Mouse (Mus musculus): Measurements from ENCODE around the gene Krtap6-5. TPM values are rescaled to one million over a fixed set of nuclear protein-coding genes. Genes with fewer than 3 reads are reported as not detected.
"Not testable (repeated sequence)": the region's sequence is repeated elsewhere in the genome, so short reads cannot be mapped to it uniquely, and the experiment has no call there.

Krtap6-5 gene
- not detected for polyA plus RNA-seq (2021)

- ChIA-PET POLR2A (no interaction called here), CTCF (no interaction called here)
- H3K27me3 ChIP-seq, result no peaks in the 10 kb centered on the region
- TF ChIP-seq CTCF (IDR thresholded peaks at IDR 0.05), result no peak
- in situ Hi-C loops (cut with MboI; ENCODE audit: low pct_unique_long_range_greater_than_20kb), result no loop called here
- no peak for ATAC-seq
- no peak for DNase-seq (ENCODE audit: low read depth, low spot score)
These were observed at the start of gene Krtap6-5 for GRCm38 (mm10) chr16:89047783-89048182. TSS of gene Krtap6-5 (minus strand) at chr16:89047883.

GRCm38 (mm10) chr16:89071041-89071440 is 23.4 kb upstream of the Krtap6-5 start:
- ATAC-seq; DNase-seq (ENCODE audit: low read depth, low spot score); POLR2A ChIA-PET; H3K27me3 ChIP-seq; CTCF ChIA-PET; in situ Hi-C loops (cut with MboI; ENCODE audit: low pct_unique_long_range_greater_than_20kb): not testable (repeated sequence)

- CTCF ChIA-PET; POLR2A ChIA-PET; ATAC-seq; H3K27me3 ChIP-seq; in situ Hi-C loops (cut with MboI; ENCODE audit: low pct_unique_long_range_greater_than_20kb); DNase-seq (ENCODE audit: low read depth, low spot score): not testable (repeated sequence)
These were observed 16.2 kb upstream of the Krtap6-5 start, which contains the start of gene 1110025L11Rik for GRCm38 (mm10) chr16:89063902-89064301. TSS of gene 1110025L11Rik (minus strand) at chr16:89064002.

- DNase-seq (ENCODE audit: low read depth, low spot score); H3K27me3 ChIP-seq; POLR2A ChIA-PET; in situ Hi-C loops (cut with MboI; ENCODE audit: low pct_unique_long_range_greater_than_20kb); ATAC-seq; CTCF ChIA-PET: not testable (repeated sequence)
These were observed 6.3 kb downstream of the Krtap6-5 start, which contains the start of gene Gm10228 for GRCm38 (mm10) chr16:89041372-89041771. TSS of gene Gm10228 (minus strand) at chr16:89041472.

- in situ Hi-C loops (cut with MboI; ENCODE audit: low pct_unique_long_range_greater_than_20kb); DNase-seq (ENCODE audit: low read depth, low spot score); ATAC-seq; POLR2A ChIA-PET; H3K27me3 ChIP-seq: not testable (repeated sequence)
- CTCF ChIA-PET, result interaction anchor here (1.1 kb wide), 1 partner anchor 26 kb away, joined by 3 read pairs; no protein-coding TSS in a partner anchor
These were observed 16.3 kb downstream of the Krtap6-5 start, which contains the start of gene Krtap6-1 for GRCm38 (mm10) chr16:89031399-89031798. TSS of gene Krtap6-1 (plus strand) at chr16:89031699.

- POLR2A ChIA-PET; ATAC-seq; DNase-seq (ENCODE audit: low read depth, low spot score); in situ Hi-C loops (cut with MboI; ENCODE audit: low pct_unique_long_range_greater_than_20kb); H3K27me3 ChIP-seq; CTCF ChIA-PET: not testable (repeated sequence)
These were observed 32.7 kb downstream of the Krtap6-5 start, which contains the start of gene Gm10229 for GRCm38 (mm10) chr16:89014984-89015383. TSS of gene Gm10229 (plus strand) at chr16:89015284.

- H3K27me3 ChIP-seq, result no peaks in the 10 kb centered on the region
- TF ChIP-seq CTCF (IDR thresholded peaks at IDR 0.05), result no peak
- ATAC-seq, result no peak
- ChIA-PET CTCF (no interaction called here), POLR2A (no interaction called here)
- no peak for DNase-seq (ENCODE audit: low read depth, low spot score)
- in situ Hi-C loops (cut with MboI; ENCODE audit: low pct_unique_long_range_greater_than_20kb), result no loop called here
These were observed 33.7 kb downstream of the Krtap6-5 start for GRCm38 (mm10) chr16:89013973-89014372.

- POLR2A ChIA-PET, result no interaction called here
- DNase-seq (ENCODE audit: low read depth, low spot score), result no peak
- no peak for ATAC-seq
- TF ChIP-seq CTCF (IDR thresholded peaks at IDR 0.05), result no peak
- H3K27me3 ChIP-seq, result no peaks in the 10 kb centered on the region
- in situ Hi-C loops (cut with MboI; ENCODE audit: low pct_unique_long_range_greater_than_20kb), result no loop called here
- CTCF ChIA-PET, result no interaction called here
These were observed 37.0 kb downstream of the Krtap6-5 start, which contains the start of gene Krtap22-2 for GRCm38 (mm10) chr16:89010659-89011058. TSS of gene Krtap22-2 (minus strand) at chr16:89010759.

Other genes with a start within 250 kb of the Krtap6-5 start
- gene Gm20741, start 235.7 kb downstream of the Krtap6-5 start, polyA plus RNA-seq (2021), result not detected
- not detected for gene Krtap15, start 227.7 kb downstream of the Krtap6-5 start, polyA plus RNA-seq (2021)
- gene Krtap14, start 221.7 kb downstream of the Krtap6-5 start, polyA plus RNA-seq (2021), result not detected
- gene Krtap19-1, start 178.5 kb downstream of the Krtap6-5 start, polyA plus RNA-seq (2021), result not detected
- gene Krtap19-2, start 173.6 kb downstream of the Krtap6-5 start, polyA plus RNA-seq (2021), result not detected
- not detected for gene Krtap19-3, start 169.8 kb downstream of the Krtap6-5 start, polyA plus RNA-seq (2021)
- gene Krtap19-4, start 162.8 kb downstream of the Krtap6-5 start, polyA plus RNA-seq (2021), result not detected
- gene Krtap19-5, start 151.4 kb downstream of the Krtap6-5 start, polyA plus RNA-seq (2021), result not detected
- gene Krtap19-9b, start 115.6 kb downstream of the Krtap6-5 start, polyA plus RNA-seq (2021), result not detected
- gene Krtap16-3, start 85.0 kb downstream of the Krtap6-5 start, polyA plus RNA-seq (2021), result not detected
- not detected for gene Krtap22-2, start 37.1 kb downstream of the Krtap6-5 start, polyA plus RNA-seq (2021)
- gene Gm10229, start 32.6 kb downstream of the Krtap6-5 start, polyA plus RNA-seq (2021), result not detected
- gene Krtap6-1, start 16.2 kb downstream of the Krtap6-5 start, polyA plus RNA-seq (2021), result not detected
- not detected for gene Gm10228, start 6.4 kb downstream of the Krtap6-5 start, polyA plus RNA-seq (2021)
- not detected for gene 1110025L11Rik, start 16.1 kb upstream of the Krtap6-5 start, polyA plus RNA-seq (2021)
- not detected for gene Krtap6-3, start 36.1 kb upstream of the Krtap6-5 start, polyA plus RNA-seq (2021)
- gene Gm6358, start 93.0 kb upstream of the Krtap6-5 start, polyA plus RNA-seq (2021), result not detected
- not detected for gene Gm10061, start 103.2 kb upstream of the Krtap6-5 start, polyA plus RNA-seq (2021)
- gene Gm9789, start 110.1 kb upstream of the Krtap6-5 start, polyA plus RNA-seq (2021), result not detected
- gene Gm7735, start 121.6 kb upstream of the Krtap6-5 start, polyA plus RNA-seq (2021), result not detected
- gene 1110057P08Rik, start 126.9 kb upstream of the Krtap6-5 start, polyA plus RNA-seq (2021), result not detected
- gene Krtap20-2, start 158.0 kb upstream of the Krtap6-5 start, polyA plus RNA-seq (2021), result not detected

All from Patski (cell line).